Mouse (Mus musculus) urinary bladder, adult 18-20 months (tissue): ENCODE measurements around the gene Fam69b.
A peak's percentile ranks its signal among the peaks of the same experiment; 100 is the strongest.

Source experiments
- DNase-seq, 2 experiments: peaks; one replicate each; pipeline ENCODE4 v3.0.0; 2022; ENCODE audit warnings: low spot score in 2 of 2, mixed read lengths in 2 of 2

The Fam69b gene

DNA sequence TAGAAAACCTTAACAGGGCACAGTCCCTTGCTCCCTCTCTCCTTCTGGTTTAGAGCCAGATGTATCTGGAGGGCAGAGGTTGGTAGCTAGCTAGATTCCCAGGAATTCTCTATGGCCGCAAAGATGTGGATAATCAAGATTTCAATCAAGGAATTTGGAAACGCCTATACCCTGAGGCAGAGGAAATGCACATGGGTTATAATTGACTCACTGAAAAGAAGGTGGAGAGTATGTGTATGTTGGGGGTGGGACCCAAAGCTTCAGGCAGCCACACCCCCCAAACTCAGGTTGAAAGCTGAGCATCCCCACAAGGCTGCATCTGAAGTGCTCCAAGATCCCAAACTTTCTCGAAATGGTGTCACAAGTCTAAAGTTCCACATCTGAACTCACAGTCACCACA lies 29.8 kb upstream of the Fam69b start:
- DNase-seq = no peak

DNA sequence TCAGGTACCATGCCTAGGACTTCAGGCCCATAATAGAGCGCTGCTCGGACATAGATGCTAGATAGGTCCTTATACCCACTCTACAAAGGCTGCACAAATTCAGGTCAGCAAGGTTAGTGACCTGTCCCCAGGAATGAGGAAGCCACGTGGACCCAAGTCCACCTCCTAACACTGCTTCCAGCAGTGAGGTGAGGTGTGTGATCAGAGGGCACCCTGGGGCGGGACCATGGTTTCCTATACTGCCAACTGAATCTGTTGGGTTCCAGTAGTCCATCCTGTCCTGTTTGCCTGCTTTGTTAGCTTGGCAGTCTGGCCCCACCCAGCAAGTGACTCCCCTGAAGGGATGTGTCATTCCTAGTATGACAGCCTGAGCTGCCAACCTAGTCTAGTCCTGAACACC lies 28.3 kb upstream of the Fam69b start:
- no peak for DNase-seq

DNA sequence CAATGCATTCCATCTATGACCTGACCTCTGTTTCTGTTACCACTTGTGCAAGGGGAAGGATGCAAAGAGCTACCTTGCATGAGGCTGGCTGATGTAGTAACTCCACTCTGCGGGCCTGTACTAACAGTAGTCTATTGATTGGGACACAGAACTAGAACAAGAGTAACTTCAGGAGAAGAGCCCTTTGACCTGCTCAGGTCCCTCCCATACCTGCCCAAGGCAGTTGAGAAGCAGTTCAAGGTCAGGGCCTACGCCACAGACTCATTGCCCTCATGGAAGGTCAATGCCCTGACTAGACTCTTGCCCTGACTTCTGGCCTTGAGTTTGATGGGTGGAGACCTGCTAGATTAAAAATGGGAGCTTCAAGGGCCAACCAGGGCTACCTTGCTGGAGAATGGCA lies 27.6 kb upstream of the Fam69b start:
- DNase-seq = no peak

DNA sequence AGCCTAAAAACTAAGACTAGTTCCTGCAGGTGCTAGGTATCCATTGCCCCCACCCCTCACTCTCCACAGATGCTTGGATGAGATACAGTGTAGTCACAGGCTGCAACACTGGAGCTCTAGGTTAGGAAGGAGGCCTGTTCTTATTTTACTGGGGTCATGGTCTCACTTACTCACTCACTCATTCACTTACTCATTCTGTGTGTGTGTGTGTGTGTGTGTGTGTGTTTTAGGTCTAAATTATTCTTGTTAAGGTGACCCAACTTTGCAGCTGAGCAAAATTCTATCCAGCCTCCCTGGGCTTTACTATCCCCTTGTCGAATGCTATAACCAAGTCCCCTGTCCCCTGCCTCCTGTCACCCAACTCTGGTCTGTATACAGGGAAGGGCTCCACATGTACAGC lies 26.7 kb upstream of the Fam69b start:
- no peak for DNase-seq

GRCm38 (mm10) chr2:26602631-26603030 lies 25.6 kb upstream of the Fam69b start:
- no peak for DNase-seq

- DNase-seq = no peak
Observed at GRCm38 (mm10) chr2:26603159-26603558, 25.1 kb upstream of the Fam69b start.

DNA sequence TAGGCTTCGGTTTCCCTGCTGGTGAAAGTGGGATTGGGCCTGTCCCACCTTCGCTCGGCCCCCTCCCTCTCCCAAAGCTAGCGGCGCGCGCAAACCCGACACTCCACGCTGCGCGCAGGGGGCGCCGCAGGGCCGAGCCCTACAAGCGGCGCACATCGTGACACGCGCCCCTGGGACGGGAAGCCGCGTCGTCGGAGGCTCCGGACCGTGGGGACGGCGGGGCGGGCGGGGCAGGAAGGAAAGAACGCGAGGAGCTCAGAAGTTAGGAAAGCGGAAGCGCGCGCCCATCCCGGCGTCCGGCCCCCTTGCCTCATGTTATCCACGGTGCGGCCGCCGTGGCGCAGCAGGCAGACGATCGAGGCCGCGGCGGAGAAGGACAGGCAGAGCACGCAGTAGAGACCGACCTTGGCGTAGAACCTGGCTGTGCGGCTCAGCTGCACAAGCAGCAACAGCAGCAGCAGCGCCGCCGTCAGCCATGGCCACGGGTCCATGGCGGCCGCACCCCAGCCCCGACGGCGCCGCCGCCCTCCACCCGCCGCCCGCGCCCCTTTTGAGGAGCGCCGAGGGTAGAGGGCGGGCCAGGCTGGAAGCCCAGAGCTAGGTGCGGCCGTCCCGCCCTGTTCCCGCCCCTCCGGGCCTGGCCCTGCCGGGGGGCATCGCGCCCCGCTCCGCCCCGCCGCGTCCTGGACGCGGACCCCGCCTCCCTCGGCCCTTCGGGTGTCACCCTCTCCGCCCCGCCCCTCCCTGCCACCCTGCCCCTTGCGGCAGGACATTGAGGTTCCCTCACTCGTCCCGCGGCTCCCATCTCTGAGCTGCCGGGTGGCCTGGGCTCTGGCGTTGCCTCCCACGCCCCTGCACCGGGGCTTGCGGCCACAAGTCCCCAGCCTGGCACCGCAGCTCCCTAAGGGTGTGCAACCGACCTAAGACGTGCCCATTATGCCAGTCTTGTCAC lies 24.3 kb upstream of the Fam69b start, which contains the start of gene Agpat2:
Agpat2 (minus strand) TSS at position 698 of the 952 bp plus-strand sequence.
- peak; percentile 78 to 80 for DNase-seq

DNA sequence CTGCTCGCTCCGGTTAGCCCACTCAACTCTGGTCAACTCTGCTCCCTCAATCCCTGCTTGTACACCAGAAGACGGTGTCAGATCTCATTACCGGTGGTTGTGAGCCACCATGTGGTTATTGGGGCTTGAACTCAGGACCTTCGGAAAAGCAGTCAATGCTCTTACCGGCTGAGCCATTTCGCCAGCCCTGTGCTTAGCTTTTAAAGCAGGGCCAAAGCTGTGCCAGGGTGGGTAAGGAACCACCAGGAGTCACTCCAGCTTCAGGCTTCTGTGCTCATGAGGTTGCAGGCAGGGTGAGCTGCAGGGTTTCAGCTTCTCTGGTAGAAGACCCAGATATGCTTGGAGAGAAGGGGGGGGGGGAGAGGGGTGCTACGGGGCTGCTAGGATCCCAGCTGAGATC lies 22.9 kb upstream of the Fam69b start:
- no peak for DNase-seq

GRCm38 (mm10) chr2:26606579-26606978 lies 21.7 kb upstream of the Fam69b start:
- no peak for DNase-seq

GRCm38 (mm10) chr2:26607056-26607910 lies 21.0 kb upstream of the Fam69b start:
- DNase-seq = no peak

DNA sequence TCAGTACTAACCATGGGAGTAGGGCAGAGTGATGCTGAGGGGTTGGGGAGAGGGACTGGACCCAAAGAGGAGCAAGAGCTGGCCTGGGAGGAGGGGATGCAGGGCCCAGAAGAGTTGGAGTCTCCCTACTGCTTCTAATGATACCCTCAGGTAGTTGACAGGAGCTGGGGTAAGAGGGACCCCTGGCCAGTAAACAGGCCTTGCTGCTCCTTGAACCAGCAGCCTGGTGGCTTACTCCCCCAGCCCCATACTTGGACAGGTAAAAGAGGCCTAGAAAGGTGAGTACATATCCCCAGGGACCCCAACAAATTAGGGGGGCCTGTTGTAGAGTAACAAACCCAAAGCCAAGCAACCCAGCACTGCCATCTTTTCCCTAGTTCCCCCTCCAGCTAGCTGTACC lies 19.5 kb upstream of the Fam69b start:
- no peak for DNase-seq

DNA sequence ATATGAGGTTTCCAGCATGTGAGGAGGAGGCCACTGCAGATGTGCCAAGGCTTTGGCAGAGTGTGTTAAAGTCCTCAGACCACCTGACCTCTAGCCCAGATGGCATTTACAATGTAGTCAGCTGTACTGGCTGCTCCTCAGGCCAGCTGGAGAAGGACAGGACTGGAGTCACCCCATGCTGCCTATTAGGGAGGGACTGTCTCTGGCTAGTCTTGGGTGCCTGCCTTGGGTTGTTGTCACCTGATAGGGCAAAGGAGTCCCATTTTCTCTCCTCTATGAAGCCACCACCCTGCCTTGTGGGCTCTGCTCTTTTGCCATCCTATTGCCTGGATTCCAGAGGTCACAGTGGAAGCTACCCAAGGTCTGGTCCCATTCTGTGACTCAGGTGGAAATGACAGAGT lies 19.0 kb upstream of the Fam69b start:
- no peak for DNase-seq

DNA sequence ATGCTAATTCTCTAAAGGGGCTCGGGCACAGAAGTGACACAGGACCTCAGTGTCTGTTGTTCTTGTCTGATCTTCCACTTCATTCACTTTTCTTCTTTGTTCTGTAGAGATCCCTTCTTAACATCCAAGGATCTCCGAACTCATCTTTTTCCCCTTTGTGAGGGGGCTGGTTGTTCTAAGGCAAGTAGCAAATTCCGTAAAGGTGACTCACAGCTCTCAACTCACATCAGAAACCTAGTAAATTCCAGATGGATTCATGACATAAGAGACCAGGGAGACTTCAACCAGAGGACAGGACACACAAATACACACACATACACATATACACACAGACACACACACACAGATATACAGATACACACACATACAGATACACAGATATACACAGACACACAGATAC lies 17.7 kb upstream of the Fam69b start:
- DNase-seq = no peak

DNA sequence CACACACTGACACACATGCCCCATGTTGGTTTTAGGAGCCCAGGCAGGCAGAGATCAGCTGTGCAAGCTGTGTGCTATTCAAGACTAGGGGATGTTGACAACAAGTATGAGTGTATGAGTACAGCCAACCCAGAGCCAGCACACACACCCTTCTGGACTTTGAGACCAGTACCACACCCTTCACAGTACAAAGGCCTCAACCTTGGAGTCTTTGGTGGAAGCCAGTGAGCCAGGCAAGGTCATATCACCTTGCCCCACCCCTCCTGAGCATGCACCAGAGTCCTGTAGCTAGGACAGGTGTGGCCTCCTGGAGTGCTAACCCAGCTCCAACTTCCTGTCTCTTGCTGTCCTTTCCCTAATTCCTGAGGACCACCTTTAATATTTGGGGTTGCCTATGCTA lies 17.2 kb upstream of the Fam69b start:
- no peak for DNase-seq

DNA sequence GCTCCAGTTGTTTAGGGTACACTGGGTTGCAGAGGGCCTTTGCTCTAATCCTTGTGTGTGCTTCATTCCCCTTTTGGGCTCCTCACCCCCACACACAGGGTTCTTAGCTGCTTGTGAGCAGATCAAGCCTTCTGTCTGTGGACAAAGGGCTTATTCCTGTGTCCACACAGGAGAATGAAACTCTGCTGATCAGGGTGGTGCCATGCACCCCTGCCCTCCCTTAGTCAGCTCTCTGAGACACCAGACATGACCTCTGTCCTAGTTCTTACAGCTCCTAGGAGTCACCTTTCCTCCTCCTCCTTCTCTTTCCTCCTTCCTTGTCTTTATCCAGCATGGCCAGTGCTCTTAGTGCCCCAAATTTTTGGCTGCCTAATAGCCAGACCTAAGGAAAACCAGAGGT lies 16.4 kb upstream of the Fam69b start:
- DNase-seq = no peak

DNA sequence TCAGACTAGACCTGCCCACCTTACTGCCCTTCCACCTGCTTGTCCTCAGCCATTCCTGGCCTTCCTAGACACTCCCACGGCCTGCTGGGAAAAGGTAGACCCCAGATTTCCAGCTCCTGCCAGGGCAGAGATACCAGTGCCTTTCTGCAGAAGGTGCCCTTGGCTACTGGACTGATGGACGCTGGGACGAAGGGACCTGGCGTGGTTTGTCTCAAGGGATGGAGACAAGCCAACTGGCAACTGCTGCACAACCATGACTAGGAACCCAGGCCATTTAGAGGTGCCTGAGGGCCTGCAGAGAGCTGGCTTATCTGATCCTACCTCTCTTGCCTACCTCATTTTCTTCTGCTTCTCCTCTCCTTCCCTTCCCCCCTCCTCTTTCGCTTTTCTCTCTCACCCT lies 13.4 kb upstream of the Fam69b start:
- no peak for DNase-seq

DNA sequence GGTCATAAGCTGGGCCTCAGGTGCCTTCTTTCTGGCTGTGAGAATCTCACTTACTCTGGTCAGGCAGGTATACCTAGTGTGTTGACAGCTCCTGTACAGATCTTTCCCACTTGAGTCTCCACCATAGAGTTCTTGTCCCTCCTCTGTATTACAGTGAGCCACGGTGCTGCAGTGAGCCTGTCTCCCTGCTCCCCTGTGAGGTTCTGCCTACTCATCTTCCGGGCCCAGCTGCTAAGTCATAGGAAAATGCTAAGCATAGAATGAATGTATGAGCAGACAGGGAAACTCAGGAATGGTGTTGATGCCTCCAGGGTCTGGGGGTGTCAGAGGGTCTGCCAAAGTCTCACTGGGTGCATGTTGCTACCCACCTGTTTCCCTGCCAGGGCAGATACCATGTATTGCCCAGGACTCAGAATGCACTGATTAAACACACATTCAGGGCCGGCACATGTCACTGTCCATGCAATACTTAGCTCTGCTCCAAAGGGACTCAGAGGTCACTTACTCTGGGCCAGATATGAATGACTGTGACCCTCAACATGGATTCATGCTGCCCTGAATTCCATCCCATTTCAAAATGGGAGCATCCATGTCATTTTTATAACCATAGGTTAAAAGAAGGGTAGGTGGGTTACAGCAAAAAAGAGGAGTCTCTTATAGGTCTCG lies 12.7 kb upstream of the Fam69b start:
- no peak for DNase-seq

- no peak for DNase-seq
Observed at GRCm38 (mm10) chr2:26617331-26617730, 10.9 kb upstream of the Fam69b start.

DNA sequence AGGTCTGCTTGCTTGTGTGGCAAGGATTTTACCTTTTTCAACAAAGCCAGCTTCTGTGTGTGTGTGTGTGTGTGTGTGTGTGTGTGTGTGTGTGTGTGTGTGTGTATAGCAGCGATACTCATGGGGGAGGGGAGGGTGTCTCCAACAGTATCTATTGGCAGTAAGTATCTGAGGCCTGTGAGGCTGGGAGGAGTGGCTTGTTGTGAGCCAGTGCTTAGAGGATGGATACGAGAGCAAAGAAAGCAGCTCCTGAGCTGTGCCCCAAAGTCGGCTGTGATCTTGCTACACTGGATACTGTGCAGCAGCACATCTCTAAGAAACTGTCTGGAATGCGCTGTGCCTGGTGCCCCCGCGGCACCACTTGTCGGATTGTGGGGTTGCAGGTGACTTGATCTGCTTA lies 10.3 kb upstream of the Fam69b start:
- DNase-seq = no peak

DNA sequence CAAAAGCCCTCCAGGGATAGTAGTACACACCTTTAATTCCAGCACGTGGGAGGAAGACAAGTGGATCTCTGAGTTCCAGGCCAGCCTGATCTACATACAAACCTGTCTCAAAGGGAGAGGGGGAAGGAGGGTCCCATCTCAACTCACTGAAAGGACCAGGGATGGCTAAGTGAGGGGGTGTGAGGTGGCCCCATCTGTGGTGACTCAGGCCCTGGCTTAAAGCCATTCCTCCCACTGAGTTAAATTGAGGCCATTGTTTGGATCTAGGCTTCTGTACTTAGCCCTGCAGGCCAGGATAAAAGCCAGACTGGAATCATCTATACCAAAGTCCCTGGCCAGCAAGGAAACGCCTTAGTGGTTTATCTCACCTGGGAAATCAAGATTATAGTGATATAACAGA lies 7.0 kb upstream of the Fam69b start:
- DNase-seq = no peak

GRCm38 (mm10) chr2:26622984-26623383 lies 5.3 kb upstream of the Fam69b start:
- no peak for DNase-seq

DNA sequence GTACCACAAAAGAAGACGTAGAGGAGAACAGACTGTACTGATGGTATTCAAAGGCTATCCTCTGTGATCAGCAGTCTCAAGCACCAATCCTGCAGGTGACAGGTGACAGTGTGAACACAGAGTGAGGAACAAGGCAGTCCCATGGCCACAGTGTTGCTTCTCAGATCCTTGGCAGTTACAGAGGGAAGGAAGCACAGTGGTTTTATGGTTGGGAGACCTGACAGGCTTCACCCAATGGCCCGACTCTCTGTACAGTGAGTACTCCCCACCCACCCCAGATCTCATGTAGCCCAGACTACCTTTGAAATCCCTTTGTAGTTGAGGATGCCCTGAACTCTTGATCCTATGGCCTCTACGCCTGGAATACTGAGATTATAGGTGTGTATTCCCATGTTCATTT lies 2.8 kb upstream of the Fam69b start:
- DNase-seq = no peak
